Mouse (Mus musculus): ENCODE data around the gene Eml6.

GRCm38 (mm10) chr11:29986257-29986656 lies 39.6 kb downstream of the Eml6 start:
- no peak for TF ChIP-seq CTCF (IDR thresholded peaks at IDR 0.05; ENCODE audit: low read depth)
- no peak for TF ChIP-seq EP300 (IDR thresholded peaks at IDR 0.05; ENCODE audit: low read depth)
